8 mouse cellular contexts compared by ENCODE assay signal in the genomic region with DNA sequence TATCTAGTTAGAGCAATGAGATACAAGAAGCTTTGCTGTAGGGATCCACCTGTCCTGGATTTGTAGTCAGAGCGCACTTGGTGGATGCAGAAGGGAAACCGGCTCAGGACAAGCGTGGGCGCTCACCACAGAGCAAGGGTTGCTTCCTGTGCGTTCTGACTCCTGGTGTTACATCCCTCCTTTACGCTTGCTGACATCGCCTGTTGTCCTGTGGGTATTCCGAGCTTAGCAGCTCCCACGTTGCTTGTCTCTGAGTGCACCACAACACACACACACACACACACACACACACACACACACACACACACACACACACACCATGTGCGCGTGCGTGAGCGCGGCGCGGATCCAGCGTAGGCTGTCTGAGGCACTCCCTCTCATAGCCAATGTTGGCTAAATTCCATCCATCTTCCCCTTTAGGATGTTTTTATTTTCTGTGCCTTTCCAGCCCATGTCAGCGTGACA.
DNase-seq lines count a peak whose midpoint lies in the region; ATAC-seq and TF ChIP-seq lines count a peak whose summit lies in the region.

No protein-coding gene starts in this region.

- no peak for TF ChIP-seq CTCF in thymus, adult 2 months (IDR thresholded peaks at IDR 0.05; ENCODE audit: borderline replicate concordance, control insufficient read depth, extremely low read depth, insufficient read depth, low read length, poor library complexity)

- TF ChIP-seq POLR2A in thymus, adult 2 months (IDR thresholded peaks at IDR 0.05; ENCODE audit: control insufficient read depth, extremely low read depth, insufficient read depth, low read length, poor library complexity): no peak

- H3K4me1 ChIP-seq in thymus, adult 2 months (replicated peaks; ENCODE audit: control insufficient read depth, insufficient read depth, low read length): peaks cover 6% of the 10 kb centered on the region

- intact Hi-C loops in heart, postnatal 10 days (cut with DNase I): no loop called here

- 2% methylated on average over 18 of the region's 18 CpGs for WGBS in thymus, adult 2 months

- peak; percentile 30 for DNase-seq in thymus, adult 2 months
- no peak for DNase-seq in thymus, postnatal 10 days (ENCODE audit: low spot score in 2 of 2)
- peak; percentile 61 to 63 for DNase-seq in cerebellum, postnatal 36 days
- DNase-seq in heart, postnatal 10 days: peak; percentile 35 to 40
- peak; percentile 31 for DNase-seq in left cerebral cortex, adult 11 months (ENCODE audit: low spot score)
- peak; percentile 55 for DNase-seq in right cerebral cortex, postnatal 36 days (ENCODE audit: low spot score in 2 of 2)
- no peak for DNase-seq in c-Kit-positive CD71-positive TER-119-positive erythroid progenitor cells, embryonic 14.5 days (ENCODE audit: low spot score)

- ATAC-seq in megakaryocyte progenitor cell, adult 5-6 weeks (replicated peaks; ENCODE audit: poor library complexity): peak; percentile 55

- H3K27me3 ChIP-seq in thymus, adult 2 months (ENCODE audit: control insufficient read depth, insufficient read depth, low read length): no peaks in the 10 kb centered on the region

- H3K36me3 ChIP-seq in thymus, adult 2 months (ENCODE audit: control insufficient read depth, insufficient read depth, low read length): no peaks in the 10 kb centered on the region

- peak overlapping the region; percentile 66 for H3K4me3 ChIP-seq in thymus, adult 2 months (ENCODE audit: control insufficient read depth, insufficient read depth, low read length)

- H3K27ac ChIP-seq in thymus, adult 2 months (ENCODE audit: control insufficient read depth, insufficient read depth, low read length): no peak overlapping the region

Comparison
In these comparisons a context has a peak if more than half of its experiments do, and no peak if none do; other contexts are left out.
1. DNase-seq: peak in thymus, adult 2 months (single experiment), cerebellum, postnatal 36 days (2 of 2), heart, postnatal 10 days (2 of 2), left cerebral cortex, adult 11 months (single experiment) and right cerebral cortex, postnatal 36 days (2 of 2); none in thymus, postnatal 10 days (0 of 2) and c-Kit-positive CD71-positive TER-119-positive erythroid progenitor cells, embryonic 14.5 days (single experiment).